Mouse (Mus musculus) midbrain, embryonic 15.5 days (tissue): Measurements from ENCODE around the gene Nr1h4. TPM values are rescaled to one million over a fixed set of nuclear protein-coding genes. Genes with fewer than 3 reads are reported as not detected.

Experiments
- ATAC-seq: fragments of 200-750 bp; cut with Nextera tagmentation; replicated peaks from 2 replicates; pipeline ENCODE4 v1.8.0; 2017; ENCODE audit warnings: moderate TSS enrichment
- H3K27ac ChIP-seq: fragments of 300-500 bp; sonication (generic); 2 replicates; pipeline ENCODE4 v1.5.1; 2015; ENCODE audit warnings: mild to moderate bottlenecking, inconsistent platforms
- H3K27me3 ChIP-seq: fragments of 300-500 bp; sonication (generic); replicated peaks from 2 replicates; pipeline ENCODE4 v1.6.1; 2015; ENCODE audit warnings: inconsistent platforms
- H3K36me3 ChIP-seq: fragments of 300-500 bp; sonication (generic); replicated peaks from 2 replicates; pipeline ENCODE4 v1.6.1; 2015; ENCODE audit warnings: inconsistent platforms
- H3K4me1 ChIP-seq: fragments of 300-500 bp; sonication (generic); 2 replicates; pipeline ENCODE4 v1.6.1; 2015; ENCODE audit warnings: inconsistent platforms
- H3K4me2 ChIP-seq: fragments of 300-500 bp; sonication (generic); 2 replicates; pipeline ENCODE4 v1.6.1; 2015; ENCODE audit warnings: inconsistent platforms, mild to moderate bottlenecking, moderate library complexity
- H3K4me3 ChIP-seq: fragments of 300-500 bp; sonication (generic); 2 replicates; pipeline ENCODE4 v1.5.1; 2015; ENCODE audit warnings: mild to moderate bottlenecking, inconsistent platforms
- H3K9ac ChIP-seq: fragments of 300-500 bp; sonication (generic); 2 replicates; pipeline ENCODE4 v1.6.1; 2015; ENCODE audit warnings: mild to moderate bottlenecking, inconsistent platforms
- H3K9me3 ChIP-seq: fragments of 300-500 bp; sonication (generic); 2 replicates; pipeline ENCODE4 v1.6.1; 2016; ENCODE audit warnings: inconsistent platforms
- WGBS: fragments of 180-500 bp; shearing (Covaris S2); methylation state at CpG from one replicate; pipeline ENCODE4 v1.1.7; 2015; ENCODE audit warnings: mixed read lengths; 5-methylcytosine and 5-hydroxymethylcytosine counted together
- polyA plus RNA-seq: library from polyadenylated mRNA; unstranded; fragments of >200 nt; fragmentation: Nextera tagmentation; extraction: Ambion mirVana; gene quantifications from 2 replicates; pipeline ENCODE4 v1.2.1, GENCODE M21; 2015

Nr1h4 gene
- polyA plus RNA-seq, 1 experiment from 2014 or later, result 0.08 TPM

DNA sequence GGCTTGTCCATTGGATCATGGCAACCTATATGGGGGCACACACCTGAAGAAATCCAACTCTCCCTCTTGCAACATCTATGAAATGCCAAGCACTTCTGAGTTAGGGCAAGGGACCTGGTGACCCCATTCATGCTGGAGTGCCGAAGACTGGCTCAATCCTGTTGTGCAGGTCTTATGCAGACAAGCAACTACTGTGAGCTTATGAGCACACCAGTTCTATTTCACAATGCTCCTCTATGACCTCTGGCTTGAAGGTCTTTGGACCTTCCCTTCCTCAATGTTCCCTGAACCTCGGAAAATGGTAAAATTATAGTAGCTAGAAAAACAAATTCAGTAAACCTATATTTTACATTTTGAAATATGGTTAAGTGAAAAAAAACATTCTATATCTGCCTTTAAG, 115.4 kb downstream of the Nr1h4 start:
- Histone ChIP-seq H3K27ac (no peak overlapping the region), H3K36me3 (no peaks in the 10 kb centered on the region), H3K27me3 (no peaks in the 10 kb centered on the region), H3K4me3 (no peak overlapping the region), H3K4me2 (no peak overlapping the region), H3K9ac (no peak overlapping the region), H3K4me1 (no peaks in the 10 kb centered on the region), H3K9me3 (no peaks in the 10 kb centered on the region)
- no peak for ATAC-seq
- WGBS, result 97% methylated on average over 2 of the region's 2 CpGs

DNA sequence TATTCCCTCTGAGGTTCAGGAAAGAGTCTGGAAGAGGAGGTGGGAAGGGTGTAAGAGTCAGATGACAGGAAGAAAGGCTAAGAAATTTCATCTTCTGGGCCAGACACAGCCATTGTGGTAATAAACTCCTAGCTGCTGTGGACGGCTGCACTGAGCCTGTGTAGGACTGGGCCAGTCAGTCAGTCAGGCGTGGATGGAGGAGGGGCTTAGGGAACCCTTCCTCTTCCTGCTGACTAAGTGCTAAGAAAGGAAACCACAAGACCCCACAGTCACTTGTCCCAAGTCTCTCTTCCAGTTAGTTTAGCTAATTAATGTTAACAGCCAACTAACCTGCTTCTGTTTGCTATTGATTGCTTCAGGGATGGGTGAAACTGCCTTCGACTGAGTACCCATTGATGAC, 117.9 kb downstream of the Nr1h4 start:
- H3K4me3 ChIP-seq, result no peak overlapping the region
- H3K36me3 ChIP-seq, result no peaks in the 10 kb centered on the region
- H3K27me3 ChIP-seq, result no peaks in the 10 kb centered on the region
- no peaks in the 10 kb centered on the region for H3K4me1 ChIP-seq
- ATAC-seq, result no peak
- 65% methylated on average over 3 of the region's 3 CpGs for WGBS
- no peaks in the 10 kb centered on the region for H3K9me3 ChIP-seq
- H3K4me2 ChIP-seq, result no peak overlapping the region
- H3K27ac ChIP-seq, result no peak overlapping the region
- no peak overlapping the region for H3K9ac ChIP-seq

DNA sequence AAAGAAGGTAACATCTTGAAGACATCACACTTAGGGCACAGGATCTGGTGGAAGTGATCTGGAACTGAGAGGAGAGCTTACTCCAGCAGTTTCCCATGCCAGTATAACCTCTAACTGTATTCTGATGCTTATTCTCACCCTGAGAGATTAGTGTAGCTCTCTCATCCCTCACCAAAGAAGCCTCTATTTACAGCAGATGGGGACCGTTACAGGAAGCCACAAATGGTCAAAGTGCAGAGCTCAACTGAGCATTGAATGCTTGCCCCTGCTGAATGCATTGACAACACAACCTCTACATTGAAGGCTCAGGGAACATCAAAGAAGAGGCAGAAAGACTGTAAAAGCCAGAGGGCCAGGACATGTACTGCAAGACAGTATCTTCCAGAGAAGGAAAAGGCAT, 125.8 kb downstream of the Nr1h4 start:
- Histone ChIP-seq H3K27me3 (no peaks in the 10 kb centered on the region), H3K4me2 (no peak overlapping the region), H3K9ac (no peak overlapping the region), H3K36me3 (no peaks in the 10 kb centered on the region), H3K27ac (no peak overlapping the region), H3K4me1 (no peaks in the 10 kb centered on the region), H3K4me3 (no peak overlapping the region), H3K9me3 (no peaks in the 10 kb centered on the region)
- no peak for ATAC-seq
- 49% methylated on average over 1 of the region's 1 CpGs for WGBS

DNA sequence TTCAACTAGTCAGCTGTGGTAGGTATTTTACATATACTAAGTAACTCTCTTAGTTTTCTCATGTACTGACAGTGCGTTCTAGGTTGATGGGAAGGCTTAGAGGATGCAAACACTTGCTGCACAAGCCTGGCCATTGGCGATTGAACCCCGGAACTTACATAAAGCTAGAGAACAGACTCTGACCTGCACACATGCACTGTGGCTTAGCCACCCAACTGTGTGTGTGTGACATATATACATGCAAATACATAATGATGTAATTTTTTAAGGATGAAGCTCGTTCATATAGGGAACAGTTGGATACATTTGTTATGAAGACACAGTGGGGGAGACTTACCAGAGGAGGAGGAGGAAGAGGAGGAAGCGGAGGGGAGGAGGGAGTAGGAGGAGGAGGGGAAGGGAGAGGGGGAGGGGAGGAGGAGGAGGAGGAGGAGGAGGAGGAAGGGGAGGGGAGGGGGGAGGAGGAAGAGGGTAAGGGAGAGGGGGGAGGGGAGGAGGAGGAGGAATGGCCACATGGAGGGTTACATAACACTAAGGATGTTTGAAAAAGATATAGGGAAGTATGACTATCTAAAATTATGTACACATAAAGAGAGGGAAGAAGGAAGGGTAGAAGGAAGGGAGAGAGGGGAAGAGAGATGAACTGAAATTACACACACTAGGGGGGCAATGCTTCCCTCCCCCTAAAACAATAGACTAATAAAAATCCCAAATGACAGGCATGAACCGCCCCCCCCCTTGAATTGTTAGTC, 126.5 kb downstream of the Nr1h4 start:
- Histone ChIP-seq H3K4me3 (no peak overlapping the region), H3K27ac (no peak overlapping the region), H3K27me3 (no peaks in the 10 kb centered on the region), H3K4me1 (no peaks in the 10 kb centered on the region), H3K36me3 (no peaks in the 10 kb centered on the region), H3K9ac (no peak overlapping the region), H3K4me2 (no peak overlapping the region), H3K9me3 (no peaks in the 10 kb centered on the region)
- ATAC-seq, result no peak
- 80% methylated on average over 6 of the region's 6 CpGs for WGBS

DNA sequence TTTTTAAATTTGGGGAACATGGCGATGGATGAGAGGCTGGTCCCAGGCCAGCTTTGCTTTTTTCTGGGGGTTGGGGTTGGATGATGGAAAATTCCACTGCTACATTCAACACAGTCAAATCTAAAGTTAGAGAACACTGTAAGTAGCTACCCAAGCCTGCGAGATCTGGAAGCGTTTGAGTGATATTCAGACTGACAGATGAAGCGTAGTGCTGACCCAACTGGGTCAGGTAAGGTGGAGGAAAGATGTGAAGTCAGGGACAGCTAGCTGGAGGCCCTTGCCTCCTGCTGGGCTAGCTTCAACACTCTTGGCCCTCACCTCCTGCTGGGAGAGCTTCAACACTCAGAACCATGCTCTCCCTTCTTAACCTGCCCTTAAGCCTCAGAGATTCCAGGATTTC, 128.4 kb downstream of the Nr1h4 start:
- 90% methylated on average over 4 of the region's 4 CpGs for WGBS
- H3K4me2 ChIP-seq, result no peak overlapping the region
- H3K4me1 ChIP-seq, result no peaks in the 10 kb centered on the region
- no peaks in the 10 kb centered on the region for H3K27me3 ChIP-seq
- H3K9me3 ChIP-seq, result no peaks in the 10 kb centered on the region
- no peak overlapping the region for H3K4me3 ChIP-seq
- no peak overlapping the region for H3K27ac ChIP-seq
- no peak for ATAC-seq
- no peaks in the 10 kb centered on the region for H3K36me3 ChIP-seq
- H3K9ac ChIP-seq, result no peak overlapping the region

Other genes with a start within 250 kb of the Nr1h4 start
- gene Ano4, start 188.8 kb downstream of the Nr1h4 start, polyA plus RNA-seq, result 7.0 and 8.5 TPM in 2 replicates
- 3.9 and 4.5 TPM in 2 replicates for gene Gas2l3, start 89.6 kb downstream of the Nr1h4 start, polyA plus RNA-seq
- 1.3 and 1.5 TPM in 2 replicates for gene Slc17a8, start 87.7 kb upstream of the Nr1h4 start, polyA plus RNA-seq
- 9.1 and 10.1 TPM in 2 replicates for gene Scyl2, start 152.7 kb upstream of the Nr1h4 start, polyA plus RNA-seq
- 47.7 and 55.6 TPM in 2 replicates for gene Actr6, start 198.7 kb upstream of the Nr1h4 start, polyA plus RNA-seq
- gene Uhrf1bp1l, start 211.4 kb upstream of the Nr1h4 start, polyA plus RNA-seq, result 30.0 TPM in 2 replicates